Comparison of ENCODE assay signal across 8 mouse cellular contexts in genomic region chr3:61001852-61002586, GRCm38 (mm10). TPM values are rescaled to one million over a fixed set of nuclear protein-coding genes. Genes with fewer than 3 reads are reported as not detected.
DNase-seq lines count a peak whose midpoint lies in the region; ATAC-seq lines count a peak whose summit lies in the region.

No protein-coding gene starts in this region.

- peak overlapping the region; percentile 63 for H3K4me3 ChIP-seq in lung, embryonic 15.5 days
- peak overlapping the region; percentile 68 for H3K4me3 ChIP-seq in hindbrain, embryonic 11.5 days (ENCODE audit: low read depth, low read length)

- peak overlapping the region; percentile 42 for H3K9ac ChIP-seq in lung, embryonic 15.5 days
- peak overlapping the region; percentile 61 for H3K9ac ChIP-seq in hindbrain, embryonic 11.5 days (ENCODE audit: low read depth, low read length)

- DNase-seq in lung, adult 18-20 months, result no peak
- peak; percentile 4 for DNase-seq in hindbrain, embryonic 11.5 days (ENCODE audit: low spot score)
- DNase-seq in right cerebral cortex, postnatal 4 days, result no peak
- no peak for DNase-seq in gastrocnemius, postnatal 25 days
- no peak for DNase-seq in lung, postnatal 4 days

- peak; percentile 57 for ATAC-seq in lung, embryonic 15.5 days (ENCODE audit: borderline replicate concordance, extremely low read depth, low FRiP score, low TSS enrichment)
- ATAC-seq in common myeloid progenitor, adult 5-6 weeks (replicated peaks; ENCODE audit: low read depth, poor library complexity, severe bottlenecking), result peak; percentile 30
- peak; percentile 65 for ATAC-seq in hindbrain, embryonic 11.5 days (ENCODE audit: low FRiP score)
- ATAC-seq in megakaryocyte, adult 5-6 weeks (ENCODE audit: poor library complexity, severe bottlenecking), result peak; percentile 25

- H3K9me3 ChIP-seq in lung, embryonic 15.5 days, result no peaks in the 10 kb centered on the region
- H3K9me3 ChIP-seq in hindbrain, embryonic 11.5 days (ENCODE audit: control insufficient read depth, low read length), result no peaks in the 10 kb centered on the region

- no peaks in the 10 kb centered on the region for H3K36me3 ChIP-seq in lung, embryonic 15.5 days
- H3K36me3 ChIP-seq in hindbrain, embryonic 11.5 days (ENCODE audit: control insufficient read depth, insufficient read depth, low read length), result no peaks in the 10 kb centered on the region

- H3K27ac ChIP-seq in lung, embryonic 15.5 days, result no peak overlapping the region
- no peak overlapping the region for H3K27ac ChIP-seq in hindbrain, embryonic 11.5 days (ENCODE audit: low read depth, low read length)

- H3K4me2 ChIP-seq in lung, embryonic 15.5 days, result peak overlapping the region; percentile 84
- peak overlapping the region; percentile 95 for H3K4me2 ChIP-seq in hindbrain, embryonic 11.5 days (replicated peaks; ENCODE audit: low read depth, low read length)

- 3% methylated on average over 20 of the region's 20 CpGs for WGBS in lung, embryonic 15.5 days
- 4% methylated on average over 20 of the region's 20 CpGs for WGBS in hindbrain, embryonic 11.5 days

- H3K27me3 ChIP-seq in lung, embryonic 15.5 days, result peaks cover 9% of the 10 kb centered on the region; the same call in 1 of the 2 replicates
- peaks cover 7% of the 10 kb centered on the region; the same call in 1 of the 2 replicates for H3K27me3 ChIP-seq in hindbrain, embryonic 11.5 days (ENCODE audit: control insufficient read depth, insufficient read depth, low read length)

- peaks cover 16% of the 10 kb centered on the region for H3K4me1 ChIP-seq in lung, embryonic 15.5 days
- no peaks in the 10 kb centered on the region for H3K4me1 ChIP-seq in hindbrain, embryonic 11.5 days (replicated peaks; ENCODE audit: control insufficient read depth, insufficient read depth, low read length)

RNA-seq across cellular contexts. Expression of gene P2ry1, which starts 0.6 kb away (rescaled TPM):
- polyA plus RNA-seq in lung, embryonic 15.5 days (2015; fragmentation: Nextera tagmentation; extraction: Ambion mirVana), result 6.1 and 6.3 TPM in 2 replicates
- total RNA-seq in common myeloid progenitor, adult 5-6 weeks (2017), result 13.8 and 22.4 TPM in 2 replicates
- polyA plus RNA-seq in hindbrain, embryonic 11.5 days (2014; fragmentation: Nextera tagmentation; extraction: Ambion mirVana), result 4.3 and 4.7 TPM in 2 replicates
- 23.9 and 30.0 TPM in 2 replicates for total RNA-seq in megakaryocyte, adult 5-6 weeks (2015)
- total RNA-seq in megakaryocyte, adult 5-6 weeks (2017), result 26.8 and 27.8 TPM in 2 replicates
- total RNA-seq in gastrocnemius, postnatal 25 days (2021), result 10 to 100 TPM; 12.9 TPM
